Mouse (Mus musculus) T-helper 1 cell (primary cell): ENCODE data around the gene Abcc8.
"Not testable (repeated sequence)": the region's sequence is repeated elsewhere in the genome, so short reads cannot be mapped to it uniquely, and the experiment has no call there.

ENCODE experiments used
- in situ Hi-C: fragments of 300-600 bp; cut with MboI, MseI; formaldehyde crosslinking; loops from one replicate; pipeline ENCODE4 v1.15.1; 2025; ENCODE audit warnings: high pct_unique_total_duplicates

The Abcc8 gene

DNA sequence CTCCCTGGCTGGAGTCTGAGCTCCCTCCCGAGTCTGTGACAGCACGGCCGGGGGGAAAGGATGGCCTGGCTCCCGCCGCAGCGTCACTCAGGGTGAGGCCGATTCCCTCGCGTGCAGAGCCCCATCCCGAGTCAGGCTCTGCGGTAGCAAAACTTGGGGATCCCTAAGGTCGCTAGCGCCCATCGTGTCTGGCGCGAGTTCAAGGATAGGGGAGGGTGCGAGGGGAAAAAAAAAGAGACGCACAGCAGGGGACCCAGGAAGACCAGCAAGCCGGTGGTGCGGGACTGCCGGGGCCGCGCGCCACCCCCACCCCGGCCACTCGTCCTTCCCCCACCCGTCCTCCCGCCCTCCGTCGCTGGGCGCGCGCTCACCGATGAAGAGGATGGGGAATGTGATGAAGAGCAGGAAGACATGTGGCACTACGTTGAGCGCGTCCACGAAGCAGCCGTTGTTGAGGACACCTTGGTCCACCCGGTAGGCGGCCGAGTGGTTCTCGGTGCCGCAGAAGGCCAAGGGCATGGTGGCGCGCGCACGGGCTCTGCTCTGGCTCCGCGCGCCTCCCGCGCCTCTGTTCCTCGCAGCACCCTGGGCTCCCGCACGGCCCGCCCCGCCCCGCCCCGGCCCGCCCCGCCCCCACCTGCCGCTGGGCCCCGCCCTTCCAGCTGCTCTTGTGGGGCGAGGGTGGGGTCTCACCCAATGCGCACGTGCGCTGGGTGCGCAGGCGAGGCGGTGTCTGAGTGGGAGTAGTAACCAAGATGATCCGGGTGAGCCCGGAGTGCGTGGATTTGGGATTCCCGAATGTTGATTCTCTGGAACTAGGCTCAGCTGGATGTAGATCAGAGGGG, at the start of gene Abcc8:
Gene Abcc8 (minus strand): TSS at position 603 of the 845 bp plus-strand sequence.
- in situ Hi-C loops: no loop called here

DNA sequence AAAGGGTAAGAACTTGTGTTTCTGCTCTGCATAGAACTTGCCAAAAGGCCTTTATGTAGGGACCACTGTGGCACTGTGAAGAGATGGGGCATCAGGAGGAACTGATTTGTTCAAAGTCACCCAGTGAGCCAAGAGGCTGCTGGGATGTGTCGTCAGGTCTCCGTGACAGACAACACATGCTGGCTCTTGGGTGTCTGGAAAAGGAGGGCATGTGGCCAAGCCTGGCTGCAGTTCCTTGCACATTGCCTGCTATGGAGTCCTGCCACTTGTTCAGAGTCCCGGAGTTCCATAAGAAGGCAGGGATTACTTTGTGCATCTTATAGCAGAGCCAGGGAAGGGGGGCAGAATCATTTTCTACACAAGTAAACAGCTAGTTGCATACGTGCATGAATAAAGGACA, 47.1 kb upstream of the Abcc8 start:
- in situ Hi-C loops: loop anchor here (5.0 kb wide), 1 partner anchor 130 kb away; no protein-coding TSS in a partner anchor

DNA sequence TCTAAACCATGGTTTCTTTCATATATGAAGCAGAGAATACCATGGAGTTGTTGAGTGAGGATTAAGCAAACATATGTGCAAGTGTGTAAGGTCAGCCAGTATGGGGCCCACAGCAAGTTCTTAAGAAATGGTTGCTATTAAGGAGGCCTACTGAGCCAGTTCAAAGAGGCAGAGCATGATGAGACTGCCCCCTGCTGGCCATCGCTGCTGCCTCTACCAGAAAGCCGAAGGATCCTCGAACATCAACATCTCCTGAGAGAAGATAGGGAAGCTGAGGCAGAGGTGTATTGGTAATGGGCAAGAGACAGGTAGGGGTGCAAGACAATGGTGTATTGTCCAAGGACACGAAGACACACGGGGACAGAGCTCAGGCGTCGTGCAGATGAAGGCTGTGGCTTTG, 46.4 kb upstream of the Abcc8 start:
- in situ Hi-C loops: loop anchor here (5.0 kb wide), 1 partner anchor 129 kb away; no protein-coding TSS in a partner anchor

DNA sequence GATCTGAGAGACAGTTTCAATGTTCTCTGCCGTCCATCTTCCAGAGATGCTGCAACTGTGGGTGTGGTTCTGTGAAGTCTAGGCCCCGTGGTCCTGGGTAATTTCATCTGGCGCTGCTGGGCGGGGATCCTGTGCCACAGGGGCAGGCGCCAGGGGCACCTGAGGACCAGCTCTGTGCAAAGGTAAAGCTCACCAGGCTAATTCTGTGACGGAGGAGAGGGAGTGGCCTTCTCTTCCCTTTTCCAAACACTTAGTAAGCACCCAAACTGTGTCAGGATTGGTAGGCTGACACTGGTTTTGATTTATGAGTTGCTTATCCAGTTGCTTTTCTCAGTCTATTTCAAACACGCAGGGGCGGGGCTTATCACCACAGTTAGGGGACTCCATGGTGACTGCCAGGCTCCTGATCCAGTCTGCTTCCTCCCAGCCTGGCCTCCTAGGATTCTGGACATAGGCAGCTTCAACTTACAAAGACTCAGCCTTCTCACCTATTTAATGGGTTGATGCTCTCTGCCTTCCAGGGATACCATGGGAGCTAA, 40.8 kb upstream of the Abcc8 start:
- in situ Hi-C loops: no loop called here

DNA sequence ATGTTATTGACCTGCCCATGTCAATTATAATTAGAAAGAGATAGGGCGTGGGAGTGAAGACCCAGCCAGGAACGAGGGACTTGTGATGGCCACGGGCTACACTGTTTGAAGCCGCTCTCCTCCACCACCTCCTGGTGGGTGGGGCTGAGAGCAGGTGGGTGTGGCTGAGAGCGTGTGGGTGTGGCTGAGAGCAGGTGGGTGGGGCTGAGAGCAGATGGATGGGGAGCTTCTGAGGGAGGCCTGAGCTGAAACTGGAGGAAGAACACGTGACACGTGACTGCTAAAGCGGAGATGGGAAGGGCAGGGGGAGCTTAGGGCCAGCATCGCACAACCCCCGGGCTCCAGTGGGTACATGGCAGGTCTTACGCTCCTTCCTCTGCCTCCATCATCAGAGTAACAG, 38.6 kb upstream of the Abcc8 start:
- in situ Hi-C loops: no loop called here

DNA sequence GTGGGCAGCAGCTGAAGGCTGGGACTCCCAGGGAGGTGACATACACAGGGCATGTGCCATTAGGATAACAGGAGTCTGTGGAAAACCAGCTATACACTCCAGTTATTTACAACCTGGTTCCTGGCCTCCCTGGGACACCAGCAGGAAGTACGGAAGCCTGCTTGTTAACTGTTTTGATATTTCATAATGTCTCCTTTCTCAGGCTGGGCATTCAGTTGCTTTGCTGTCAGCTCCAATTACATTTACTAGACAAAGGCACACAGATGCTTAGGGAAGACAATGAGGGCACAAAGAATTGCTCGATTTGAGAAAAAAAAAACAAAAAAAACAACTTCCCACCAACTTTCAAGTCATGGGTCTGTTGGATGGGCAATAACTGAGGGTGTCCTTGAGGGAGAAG, 36.6 kb upstream of the Abcc8 start:
- in situ Hi-C loops: no loop called here

DNA sequence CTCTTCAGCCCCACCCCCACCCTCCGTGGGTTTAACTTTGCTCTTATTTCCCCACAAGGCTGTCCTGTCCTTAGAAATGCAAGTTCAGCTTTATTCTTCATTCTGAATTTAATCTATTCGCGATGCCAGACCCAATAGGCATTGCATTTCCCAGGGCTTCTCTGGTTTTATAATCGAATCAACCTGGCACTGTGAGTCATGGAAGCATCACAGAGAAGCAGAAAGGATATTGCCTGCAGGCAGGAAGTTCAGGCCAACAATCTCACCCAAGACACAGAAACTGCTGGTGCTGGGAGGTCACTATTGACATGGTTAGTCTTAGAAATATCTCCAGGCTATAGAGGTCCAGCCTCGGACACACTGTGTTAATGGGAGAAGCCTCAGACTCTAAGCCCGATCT, 30.4 kb upstream of the Abcc8 start:
- in situ Hi-C loops: no loop called here

DNA sequence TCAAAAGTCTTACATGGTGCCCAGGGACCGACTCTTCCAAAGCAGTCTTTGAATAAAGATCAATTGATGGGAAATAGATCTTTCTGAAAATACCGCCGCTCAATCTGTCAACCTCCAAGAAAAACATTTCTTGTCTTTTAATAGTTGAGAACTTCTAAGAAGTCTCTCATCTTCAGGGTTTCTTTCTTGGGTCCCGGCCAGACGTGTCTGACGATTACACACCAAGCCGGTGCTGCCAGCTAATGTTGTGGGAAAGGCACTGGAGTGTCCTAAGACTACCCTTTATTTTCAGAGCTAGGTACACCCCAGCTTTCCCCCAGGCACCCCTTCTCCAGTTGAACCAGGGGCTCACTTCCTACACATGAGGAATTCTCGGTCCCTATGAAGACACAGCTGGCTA, 28.3 kb upstream of the Abcc8 start:
- in situ Hi-C loops: no loop called here

DNA sequence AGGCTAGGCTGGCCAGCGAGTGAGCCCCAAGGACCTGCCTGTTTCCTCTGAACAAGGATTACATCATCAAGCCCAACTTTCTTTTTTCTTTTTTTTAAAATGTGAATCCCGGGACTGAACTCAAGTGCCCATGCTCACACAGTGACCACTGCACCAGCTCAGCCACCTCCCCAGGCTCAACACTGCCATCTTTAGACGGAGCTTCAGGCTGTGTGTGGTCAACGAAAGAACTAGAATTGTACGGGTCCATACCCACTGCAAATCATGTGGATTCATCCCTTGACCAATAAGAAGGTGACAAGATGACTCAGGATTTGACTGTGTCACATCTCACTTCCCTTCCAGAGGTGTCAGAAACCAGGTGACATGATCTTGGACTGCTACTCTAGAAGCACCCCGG, 24.9 kb upstream of the Abcc8 start:
- in situ Hi-C loops: loop anchor here (5.0 kb wide), 1 partner anchor 107 kb away; no protein-coding TSS in a partner anchor

DNA sequence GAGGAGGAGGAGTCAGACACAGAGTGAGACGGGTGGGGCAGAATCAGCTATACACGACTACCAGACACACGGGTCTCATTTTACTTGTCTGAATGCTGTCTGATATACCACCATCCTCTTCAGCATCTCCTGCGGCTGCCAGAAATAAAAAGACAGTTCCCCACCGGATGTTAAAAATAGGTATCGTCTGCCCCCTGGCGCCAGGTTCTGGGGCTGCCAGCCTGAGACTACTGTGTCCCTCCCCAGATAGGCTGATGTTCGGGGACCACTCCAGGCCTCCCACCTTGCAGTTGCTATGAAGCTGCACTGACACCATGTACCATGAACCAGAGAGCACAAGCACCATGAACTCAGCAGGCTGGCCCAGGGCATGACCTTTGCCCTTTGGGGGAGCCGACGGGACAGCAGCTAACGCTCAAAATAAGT, 24.2 kb upstream of the Abcc8 start:
- in situ Hi-C loops: loop anchor here (5.0 kb wide), 1 partner anchor 107 kb away; no protein-coding TSS in a partner anchor

DNA sequence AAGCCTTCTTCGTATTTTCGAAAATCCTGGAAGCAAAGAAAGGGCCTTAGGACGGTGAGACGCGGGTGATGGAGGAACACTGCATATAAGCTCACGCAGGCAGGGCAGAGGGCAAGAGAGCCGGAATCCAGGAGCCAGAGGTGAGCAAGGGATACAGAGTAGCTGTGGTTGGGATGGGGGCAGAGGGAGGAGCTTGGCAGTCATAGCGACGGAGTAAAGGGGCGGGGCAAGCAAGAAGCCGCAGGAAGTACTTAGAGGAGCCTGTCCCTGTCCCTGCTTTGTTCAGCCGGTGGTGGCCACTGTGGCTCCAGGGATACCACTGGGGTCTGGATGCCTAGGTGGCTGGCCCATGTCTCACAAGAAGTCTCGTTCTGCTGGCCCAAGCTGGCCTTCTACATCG, 21.8 kb upstream of the Abcc8 start:
- in situ Hi-C loops: loop anchor here (5.0 kb wide), 1 partner anchor 104 kb away; no protein-coding TSS in a partner anchor

DNA sequence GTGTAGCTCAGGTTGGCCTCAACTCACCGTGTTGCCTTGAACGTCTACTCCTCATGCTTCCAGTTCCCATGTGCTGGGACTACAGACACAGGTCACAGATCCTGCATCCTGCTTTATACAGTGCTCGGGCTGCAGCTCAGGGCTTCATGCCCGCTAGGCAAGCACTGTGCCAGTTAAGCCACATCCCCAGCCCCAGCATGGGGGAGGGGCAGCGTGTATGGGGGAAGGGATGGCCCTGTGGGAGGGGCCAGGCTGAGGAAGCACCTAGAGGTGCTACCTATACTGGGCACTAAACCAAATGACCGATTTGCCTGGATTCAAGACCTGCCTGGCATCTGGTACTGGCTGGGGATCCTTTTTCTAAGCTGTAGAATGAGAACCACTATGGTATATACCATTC, 20.2 kb upstream of the Abcc8 start:
- in situ Hi-C loops: loop anchor here (5.0 kb wide), 1 partner anchor 103 kb away; no protein-coding TSS in a partner anchor

DNA sequence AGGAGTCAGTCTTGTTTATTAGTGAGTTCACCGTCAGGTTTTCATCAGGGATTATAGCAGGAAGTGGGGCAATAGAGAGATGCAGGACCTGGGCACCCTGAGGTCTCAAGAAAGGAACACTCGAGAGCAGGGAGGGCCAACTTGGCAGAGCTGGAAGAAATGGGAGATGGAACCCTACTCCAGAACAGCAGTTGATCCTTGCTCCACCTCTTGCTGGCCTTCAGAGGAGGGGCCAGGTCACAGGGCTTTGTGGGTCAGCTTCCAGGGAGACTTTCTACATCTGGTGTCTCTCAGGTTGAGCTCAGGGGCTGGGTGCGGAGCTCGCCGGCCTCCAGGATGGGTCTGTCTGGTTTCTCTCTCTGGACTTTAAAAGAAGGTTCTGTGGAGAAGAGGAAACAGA, 15.5 kb upstream of the Abcc8 start:
- in situ Hi-C loops: no loop called here

DNA sequence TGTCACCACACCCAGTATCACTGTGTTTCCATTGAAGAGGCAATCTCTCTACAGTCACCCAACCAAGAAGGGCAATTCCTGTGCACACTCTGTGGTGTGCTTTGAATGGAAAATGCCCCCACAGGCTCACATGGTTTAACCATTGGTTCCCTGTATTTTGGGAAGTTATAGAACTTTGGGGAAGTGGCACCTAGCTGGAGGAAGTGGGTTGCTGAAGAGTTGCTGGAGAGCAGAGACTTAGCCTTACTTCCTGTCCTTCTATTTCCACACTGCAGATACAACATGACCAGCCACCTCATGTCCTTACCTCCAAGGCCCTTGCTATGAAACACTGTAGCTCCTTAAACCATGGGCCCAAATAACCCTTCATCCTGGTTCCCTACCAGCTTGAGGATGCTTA, 4.4 kb upstream of the Abcc8 start:
- in situ Hi-C loops: no loop called here

DNA sequence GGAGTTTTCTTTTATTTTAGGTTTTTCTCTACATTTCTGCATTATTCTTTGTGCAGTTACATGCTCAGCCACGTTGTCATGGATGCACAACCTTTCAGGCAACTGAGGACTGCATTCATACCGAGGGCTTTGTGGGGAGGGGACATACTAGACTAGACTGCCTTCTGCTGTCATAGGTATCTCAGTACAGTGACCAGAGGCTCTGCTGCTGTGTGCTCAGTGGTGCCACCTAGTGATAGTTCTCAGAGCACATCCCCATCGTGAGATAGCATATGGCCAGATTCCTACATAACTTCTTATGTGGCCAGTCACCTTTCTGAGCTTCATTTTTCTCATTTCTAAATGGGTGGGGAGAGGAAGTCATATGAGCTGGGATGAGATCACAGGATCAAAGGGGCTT, 1.8 kb upstream of the Abcc8 start:
- in situ Hi-C loops: no loop called here

DNA sequence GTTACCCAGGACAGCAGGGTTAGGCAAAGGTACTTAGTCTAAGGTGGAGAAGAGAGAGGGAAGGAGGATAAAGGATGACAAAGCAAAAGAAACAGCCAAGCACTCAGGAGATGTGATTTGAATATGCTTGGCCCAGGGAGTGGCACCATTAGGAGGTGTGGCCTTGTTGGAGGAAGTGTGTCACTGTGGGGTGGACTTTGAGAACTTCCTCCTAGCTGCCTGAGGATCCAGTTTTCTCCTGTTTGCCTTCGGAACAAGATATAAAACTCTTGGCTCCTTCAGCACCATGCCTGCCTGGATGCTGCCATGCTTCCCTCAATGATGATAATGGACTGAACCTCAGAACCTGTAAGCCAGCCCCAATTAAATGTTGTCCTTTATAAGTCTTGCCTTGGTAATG, 10.9 kb downstream of the Abcc8 start:
- in situ Hi-C loops: not testable (repeated sequence)

DNA sequence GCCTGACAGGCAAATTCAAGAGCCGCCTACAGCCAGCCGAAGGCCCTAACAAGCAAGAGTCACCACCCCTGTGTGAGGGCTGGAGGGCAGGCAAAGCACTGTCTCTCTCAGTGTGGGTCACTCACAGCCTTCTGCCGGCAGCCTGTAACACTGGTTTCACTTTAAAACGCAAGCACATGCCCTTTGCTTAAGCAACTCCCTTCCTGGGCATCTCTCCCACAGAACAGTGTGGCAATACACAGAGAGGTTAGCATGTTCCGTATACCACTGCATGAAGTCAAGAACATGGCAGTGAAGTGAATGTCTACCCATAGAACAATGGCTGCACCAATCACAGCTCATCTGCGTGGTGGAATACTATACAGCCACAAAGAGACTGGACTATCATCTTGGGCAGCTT, 11.4 kb downstream of the Abcc8 start:
- in situ Hi-C loops: no loop called here

DNA sequence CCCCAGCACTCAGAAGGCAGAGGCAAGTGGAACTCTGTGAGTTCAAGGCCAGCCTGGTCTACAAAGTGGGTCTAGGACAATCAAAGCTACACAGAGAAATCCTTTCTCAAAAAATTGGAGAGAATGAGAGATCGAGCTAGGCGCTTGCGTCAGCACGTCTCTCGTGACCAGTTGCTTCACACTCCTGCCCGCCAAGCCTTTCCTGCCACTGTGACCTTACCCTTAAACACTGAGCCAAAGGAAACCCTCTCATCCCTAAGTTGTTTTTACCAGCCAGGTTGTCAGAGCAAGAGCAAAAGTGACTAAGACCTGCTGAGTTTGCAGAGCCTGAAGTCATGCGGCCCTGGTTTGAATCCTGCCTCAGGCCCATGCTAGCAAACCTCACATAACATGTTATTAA, 11.9 kb downstream of the Abcc8 start:
- in situ Hi-C loops: no loop called here

DNA sequence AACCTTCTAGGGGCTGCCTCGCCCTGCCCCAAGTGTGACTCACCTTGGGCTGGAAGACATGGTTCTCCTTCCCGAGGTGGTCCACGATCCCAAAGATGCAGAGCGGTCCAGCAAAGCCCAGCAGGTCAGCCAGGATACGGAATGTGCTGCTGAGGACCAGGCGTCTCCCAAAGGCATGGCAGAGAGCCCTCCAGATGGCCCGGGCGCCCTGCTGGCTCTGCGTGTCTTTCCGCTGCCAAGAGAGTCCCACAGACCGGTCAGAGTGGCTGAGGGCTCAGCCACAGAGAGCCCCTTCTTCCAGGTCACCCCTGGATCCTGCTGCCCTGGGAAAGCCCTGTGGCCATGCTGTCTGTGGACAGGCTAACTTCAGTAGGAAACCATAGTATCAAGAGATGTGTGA, 14.0 kb downstream of the Abcc8 start:
- in situ Hi-C loops: no loop called here

DNA sequence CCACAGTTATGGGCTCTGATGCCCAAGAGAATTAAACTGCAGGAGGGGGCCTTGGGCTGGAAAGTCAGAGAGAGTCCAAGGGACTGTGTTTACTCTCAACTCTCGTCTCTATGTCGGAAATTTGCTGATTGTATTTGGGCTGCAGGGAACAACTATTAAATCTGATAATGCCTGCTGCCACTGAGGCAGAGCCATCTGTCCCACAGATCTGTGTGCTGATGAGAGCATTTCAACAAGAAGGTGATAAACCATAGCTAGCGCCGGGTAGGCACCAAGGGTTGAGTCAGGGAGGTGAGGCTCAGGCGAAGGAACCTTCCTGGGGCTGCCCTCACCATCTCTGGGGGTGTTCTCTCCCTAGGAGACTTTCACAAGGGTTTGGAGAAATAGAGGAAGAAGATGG, 17.1 kb downstream of the Abcc8 start:
- in situ Hi-C loops: no loop called here

DNA sequence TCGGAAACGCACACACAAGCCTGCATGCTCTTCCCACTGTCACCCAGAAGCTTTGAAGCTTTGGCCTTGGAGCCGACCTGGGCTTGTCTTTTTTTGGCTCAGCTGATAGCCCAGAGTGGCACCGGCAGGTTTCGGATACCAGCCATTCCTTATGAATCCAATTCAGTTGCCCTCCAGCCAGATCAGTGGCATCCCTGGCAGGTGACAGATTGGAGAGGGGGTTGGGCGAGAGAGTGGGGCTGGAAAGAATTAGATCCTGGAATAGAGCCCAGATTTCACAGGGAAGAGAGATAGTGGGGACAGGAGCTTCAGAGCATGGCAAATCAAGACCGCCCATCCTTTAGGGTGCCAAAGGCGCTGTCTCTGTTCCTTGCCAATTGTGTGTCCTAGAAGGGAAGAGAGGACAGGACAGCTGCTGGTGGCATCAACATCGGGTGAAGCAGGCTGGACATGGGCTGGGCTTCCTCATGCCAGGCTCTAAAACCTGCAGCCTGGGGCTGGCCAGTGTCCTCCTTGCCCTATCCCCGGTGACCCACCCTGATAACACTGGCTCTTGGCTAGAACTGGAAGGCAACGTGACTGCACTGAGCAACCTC, 17.6 kb downstream of the Abcc8 start:
- in situ Hi-C loops: no loop called here

DNA sequence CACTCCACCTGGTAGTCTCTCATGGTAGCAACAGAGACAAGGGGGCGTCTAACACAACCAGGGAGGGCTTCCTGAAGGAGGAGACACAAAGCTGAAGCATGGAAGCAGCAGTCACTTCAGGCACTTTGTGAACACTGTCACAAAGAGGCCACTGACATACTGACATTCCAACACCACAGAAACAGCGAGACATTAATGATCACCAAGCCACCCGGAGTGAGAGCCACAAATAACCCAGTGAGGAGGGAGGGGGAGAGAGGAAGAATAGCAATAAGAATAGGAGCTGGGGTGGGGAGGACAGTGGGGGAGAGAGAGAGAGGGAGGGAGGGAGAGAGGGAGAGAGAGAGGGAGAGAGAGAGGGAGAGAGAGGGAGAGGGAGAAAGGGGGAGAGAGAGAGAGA, 18.2 kb downstream of the Abcc8 start:
- in situ Hi-C loops: no loop called here

DNA sequence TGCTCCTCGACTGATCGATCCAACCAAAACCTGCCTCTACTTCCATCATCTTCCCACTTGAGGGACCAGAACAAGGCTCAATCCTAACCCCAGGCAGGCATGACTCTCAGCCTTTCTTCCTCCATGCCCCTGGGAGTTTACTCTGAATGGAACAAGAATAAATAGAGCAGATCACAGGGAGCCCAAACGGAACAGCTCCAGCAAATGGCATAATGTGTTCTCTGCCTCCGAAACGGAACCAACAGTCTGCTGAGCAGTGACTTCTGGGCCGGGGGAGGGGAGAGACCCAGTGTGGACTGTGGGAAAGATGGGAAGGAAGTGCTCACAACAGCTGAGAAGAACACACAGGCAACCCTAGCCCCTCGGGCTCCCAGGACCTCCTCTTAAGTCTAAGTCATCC, 22.1 kb downstream of the Abcc8 start:
- in situ Hi-C loops: no loop called here
